Mouse (Mus musculus) kidney, adult 2 months (tissue): ENCODE data around the gene Vps45.

ENCODE experiments used
- CTCF ChIP-seq: fragments of 200-500 bp; conservative IDR thresholded peaks from 2 replicates; pipeline ENCODE4 v1.5.1; 2011; ENCODE audit warnings: low read depth, mild to moderate bottlenecking, control low read depth, low read length, moderate library complexity, mixed read lengths; ENCODE audit not compliant: insufficient read depth, insufficient read length
- POLR2A ChIP-seq: fragments of 200-500 bp; IDR thresholded peaks from one replicate; pipeline ENCODE4 v1.6.1; 2011; ENCODE audit warnings: low read depth, low read length, control low read depth

DNA sequence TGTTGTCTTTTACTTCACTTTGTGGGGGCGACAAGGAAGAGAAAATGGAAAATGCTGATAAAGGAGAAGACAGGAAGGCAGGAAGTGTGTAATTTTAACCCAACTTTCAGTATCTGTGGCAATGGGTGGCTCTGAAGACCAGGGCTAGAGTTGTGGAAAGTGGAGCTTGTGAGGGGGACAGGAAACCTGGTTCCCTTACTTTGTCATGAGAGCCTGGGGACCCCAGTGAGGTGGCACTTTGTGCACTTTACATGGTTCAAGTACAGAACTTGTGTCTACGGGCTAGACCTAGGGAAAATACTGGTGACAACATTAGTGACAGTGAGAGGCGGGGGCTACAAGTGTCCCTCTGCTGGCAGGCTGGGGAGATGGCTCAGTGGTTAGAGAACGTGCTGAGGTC is 71.3 kb downstream of the Vps45 start:
- TF ChIP-seq POLR2A: no peak
- TF ChIP-seq CTCF: no peak
